Mouse (Mus musculus) thymus, adult 2 months (tissue): ENCODE data around the gene Fry. TPM values are rescaled to one million over a fixed set of nuclear protein-coding genes. Genes with fewer than 3 reads are reported as not detected.
A peak's percentile ranks its signal among the peaks of the same experiment; 100 is the strongest.

ENCODE experiments used
- DNase-seq: peaks from one replicate; pipeline ENCODE4 v3.0.0; 2021
- H3K27ac ChIP-seq: fragments of 200-500 bp; 2 replicates; pipeline ENCODE4 v1.5.1; 2012; ENCODE audit warnings: low read length, control low read depth; ENCODE audit not compliant: control insufficient read depth, insufficient read depth
- H3K27me3 ChIP-seq: fragments of 200-500 bp; 2 replicates; pipeline ENCODE4 v1.6.1; 2012; ENCODE audit warnings: mild to moderate bottlenecking, low read length, moderate library complexity, mixed read lengths; ENCODE audit not compliant: control insufficient read depth, insufficient read depth
- H3K36me3 ChIP-seq: fragments of 200-500 bp; 2 replicates; pipeline ENCODE4 v1.6.1; 2012; ENCODE audit warnings: mild to moderate bottlenecking, low read length, moderate library complexity; ENCODE audit not compliant: control insufficient read depth, insufficient read depth
- H3K4me1 ChIP-seq: fragments of 200-500 bp; replicated peaks from 2 replicates; pipeline ENCODE4 v1.6.1; 2012; ENCODE audit warnings: low read length; ENCODE audit not compliant: control insufficient read depth, insufficient read depth
- H3K4me3 ChIP-seq: fragments of 200-500 bp; 2 replicates; pipeline ENCODE4 v1.5.1; 2012; ENCODE audit warnings: mild to moderate bottlenecking, low read length, control low read depth, moderate library complexity; ENCODE audit not compliant: control insufficient read depth, insufficient read depth
- CTCF ChIP-seq: fragments of 200-500 bp; IDR thresholded peaks from 2 replicates; pipeline ENCODE4 v1.5.1; 2012; ENCODE audit warnings: mild to moderate bottlenecking, control low read depth, low read length, moderate library complexity, borderline replicate concordance; ENCODE audit not compliant: control insufficient read depth, poor library complexity, insufficient read depth; ENCODE audit errors: extremely low read depth
- POLR2A ChIP-seq: fragments of 200-500 bp; IDR thresholded peaks from 2 replicates; pipeline ENCODE4 v1.6.1; 2012; ENCODE audit warnings: mild to moderate bottlenecking, low read length, control low read depth, moderate library complexity; ENCODE audit not compliant: control insufficient read depth, poor library complexity, insufficient read depth; ENCODE audit errors: extremely low read depth
- WGBS: fragments of 180-500 bp; shearing (Covaris S2); methylation state at CpG from one replicate; pipeline ENCODE4 v1.1.7; 2018; 5-methylcytosine and 5-hydroxymethylcytosine counted together
- polyA plus RNA-seq: library from polyadenylated mRNA; depleted of rRNA; stranded (reverse); fragments of >200 nt; gene quantifications from 2 replicates; pipeline ENCODE4 v1.2.3, GENCODE M21; 2012

Fry gene
- polyA plus RNA-seq, 1 experiment = 9.8 TPM

DNA sequence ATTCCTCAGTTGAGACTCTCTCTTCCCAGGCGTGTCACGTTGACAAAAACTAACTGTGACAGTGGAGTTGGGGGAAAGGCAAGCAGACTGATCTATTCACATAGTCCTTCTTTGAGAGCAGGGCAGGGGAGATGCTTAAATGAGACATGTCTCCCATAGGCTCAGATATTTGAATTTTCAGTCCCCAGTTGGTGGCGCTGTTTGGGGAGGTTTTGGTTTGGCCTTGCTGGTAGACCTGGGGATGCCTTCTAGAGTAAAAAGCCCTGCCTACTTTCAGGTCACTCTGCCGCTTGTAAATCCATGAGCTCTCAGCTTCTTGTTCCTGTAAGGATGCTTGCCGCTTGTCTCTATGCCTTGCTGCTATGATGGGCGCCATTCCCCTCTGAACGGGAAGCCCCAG is 163.6 kb downstream of the Fry start:
- Histone ChIP-seq H3K4me3 (no peak overlapping the region), H3K27me3 (no peaks in the 10 kb centered on the region), H3K36me3 (no peaks in the 10 kb centered on the region), H3K27ac (no peak overlapping the region), H3K4me1 (no peaks in the 10 kb centered on the region)
- DNase-seq = no peak
- WGBS = 87% methylated on average over 7 of the region's 7 CpGs
- TF ChIP-seq POLR2A (no peak), CTCF (no peak)

DNA sequence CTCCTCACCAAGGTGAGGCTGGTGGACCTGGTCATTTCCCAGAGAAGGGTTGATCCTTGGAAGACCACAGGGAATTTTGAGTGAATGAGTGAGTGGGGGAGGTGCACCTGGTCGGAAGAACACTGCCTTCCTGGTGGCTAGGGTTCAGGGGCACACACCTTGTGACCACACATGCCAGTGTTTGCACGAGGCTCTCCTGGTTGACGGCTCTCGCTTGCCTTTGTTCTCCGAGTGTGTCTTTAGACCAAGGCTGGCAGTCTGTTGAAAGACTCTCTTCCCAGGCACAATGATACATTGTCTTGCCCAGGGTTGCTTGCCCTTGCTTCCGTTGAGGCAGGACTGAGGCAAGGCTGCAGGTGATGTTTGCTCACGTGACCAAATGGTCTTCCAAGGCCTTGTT is 169.5 kb downstream of the Fry start:
- H3K36me3 ChIP-seq = no peaks in the 10 kb centered on the region
- H3K4me3 ChIP-seq = no peak overlapping the region
- H3K4me1 ChIP-seq = no peaks in the 10 kb centered on the region
- 96% methylated on average over 7 of the region's 7 CpGs for WGBS
- H3K27me3 ChIP-seq = no peaks in the 10 kb centered on the region
- TF ChIP-seq CTCF = no peak
- no peak for TF ChIP-seq POLR2A
- H3K27ac ChIP-seq = no peak overlapping the region
- DNase-seq = no peak

DNA sequence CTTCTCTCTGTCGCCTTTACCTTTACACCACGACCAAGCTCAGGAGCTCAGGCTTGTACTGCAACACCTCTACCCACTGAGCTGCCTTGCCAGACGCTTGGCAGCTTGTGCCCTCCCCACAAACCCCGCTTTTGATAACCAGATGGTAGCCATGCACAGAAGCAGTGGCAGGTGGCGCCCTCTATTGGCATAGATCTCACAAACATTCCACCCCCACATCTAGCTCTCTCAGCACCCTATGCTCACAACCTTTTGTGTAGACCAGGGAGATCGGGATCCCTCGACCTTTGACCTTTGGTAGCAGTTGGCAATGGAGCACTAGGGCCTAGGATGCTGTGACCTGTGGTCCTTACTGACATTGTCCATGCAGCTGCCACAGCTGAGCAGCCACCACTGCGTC is 171.2 kb downstream of the Fry start:
- Histone ChIP-seq H3K36me3 (no peaks in the 10 kb centered on the region), H3K4me3 (no peak overlapping the region), H3K27me3 (no peaks in the 10 kb centered on the region), H3K27ac (no peak overlapping the region), H3K4me1 (no peaks in the 10 kb centered on the region)
- TF ChIP-seq CTCF (no peak), POLR2A (no peak)
- peak; percentile 4 for DNase-seq
- WGBS = 78% methylated on average over 8 of the region's 8 CpGs

DNA sequence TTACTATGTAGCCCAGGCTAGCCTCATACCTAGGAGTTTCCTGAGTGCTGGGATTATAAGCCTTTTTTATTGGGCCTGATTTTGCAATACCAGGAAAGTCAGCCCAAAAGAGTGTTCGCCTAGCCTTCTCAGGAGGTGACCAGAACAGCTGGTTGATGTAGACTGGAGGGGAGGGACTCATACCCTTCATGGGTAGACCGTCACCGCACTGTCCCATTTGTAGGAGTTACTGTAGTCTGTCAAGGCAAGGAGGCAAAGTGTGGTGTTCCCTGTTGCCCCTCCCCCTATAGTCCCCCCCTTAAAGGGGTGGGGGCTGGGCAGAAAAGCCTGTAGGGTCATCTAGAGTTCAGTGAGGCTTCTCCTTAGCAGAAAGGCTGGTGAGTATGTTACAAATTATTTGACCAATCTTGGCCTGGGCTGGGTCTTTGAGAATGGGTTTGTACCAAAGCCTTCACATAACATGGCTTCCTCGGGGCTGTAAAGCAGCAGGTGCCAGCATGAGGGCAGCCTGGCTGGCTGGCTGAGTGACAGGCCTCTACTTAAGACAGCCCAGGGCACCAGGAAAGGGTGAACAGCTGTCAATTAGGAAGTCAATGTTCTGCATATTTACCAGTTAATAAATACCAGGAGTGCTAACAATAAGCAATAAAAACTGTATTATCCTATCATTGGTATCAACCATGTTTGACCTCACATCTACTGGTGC is 172.2 kb downstream of the Fry start:
- Histone ChIP-seq H3K27ac (no peak overlapping the region), H3K36me3 (no peaks in the 10 kb centered on the region)

DNA sequence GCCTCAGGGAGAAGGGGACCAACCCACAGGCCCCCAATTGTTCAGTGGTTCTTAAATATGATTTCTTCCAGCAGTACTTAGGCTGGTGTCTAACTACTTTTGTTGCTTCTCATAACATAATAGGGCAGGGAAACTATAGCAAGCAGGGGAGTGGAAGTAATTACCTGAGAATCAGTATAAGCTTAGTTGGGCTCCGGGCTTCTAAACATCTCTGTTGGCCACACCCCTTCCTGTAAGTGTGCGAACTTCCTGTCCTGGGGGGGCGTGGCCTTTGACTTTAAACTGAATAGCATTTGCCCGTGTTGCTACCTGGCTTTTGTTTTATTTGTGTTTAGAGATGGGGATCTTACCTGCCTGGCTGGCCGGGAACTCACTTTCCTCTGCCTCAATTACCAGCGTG is 172.8 kb downstream of the Fry start:
- Histone ChIP-seq H3K27me3 (no peaks in the 10 kb centered on the region), H3K27ac (no peak overlapping the region), H3K4me1 (no peaks in the 10 kb centered on the region; the same call in 1 of the 2 replicates), H3K4me3 (no peak overlapping the region), H3K36me3 (no peaks in the 10 kb centered on the region)
- WGBS = 77% methylated on average over 6 of the region's 6 CpGs
- TF ChIP-seq POLR2A (no peak), CTCF (no peak)
- no peak for DNase-seq

More for the DNA sequence above, 172.2 kb downstream of the Fry start:
- no peaks in the 10 kb centered on the region; the same call in 1 of the 2 replicates for H3K4me1 ChIP-seq
- TF ChIP-seq POLR2A = no peak
- TF ChIP-seq CTCF = no peak
- WGBS = 92% methylated on average over 4 of the region's 4 CpGs
- no peaks in the 10 kb centered on the region for H3K27me3 ChIP-seq
- no peak for DNase-seq
- no peak overlapping the region for H3K4me3 ChIP-seq

DNA sequence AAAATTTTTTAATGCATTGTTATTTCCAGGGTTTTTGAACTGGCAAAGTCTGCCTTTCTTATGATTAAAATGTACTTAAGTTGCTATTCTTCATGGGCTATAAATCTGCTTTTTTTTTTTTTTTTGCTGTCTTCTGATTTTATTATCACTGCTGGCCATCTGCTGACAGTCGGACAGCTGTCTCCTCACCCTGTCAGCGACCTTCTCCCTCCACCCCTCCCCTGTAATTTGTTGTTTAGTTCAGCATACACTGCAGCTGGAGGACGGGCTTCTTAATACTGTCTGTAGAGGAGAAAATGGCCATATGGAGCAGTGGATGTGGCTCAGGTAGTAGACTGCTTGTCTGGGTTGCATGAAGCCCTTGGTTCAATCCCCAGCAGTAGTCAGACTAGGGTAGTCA is 173.7 kb downstream of the Fry start:
- H3K27ac ChIP-seq = no peak overlapping the region
- H3K36me3 ChIP-seq = no peaks in the 10 kb centered on the region
- no peak overlapping the region for H3K4me3 ChIP-seq
- 60% methylated on average over 3 of the region's 3 CpGs for WGBS
- DNase-seq = no peak
- no peak for TF ChIP-seq POLR2A
- TF ChIP-seq CTCF = no peak
- H3K27me3 ChIP-seq = no peaks in the 10 kb centered on the region
- H3K4me1 ChIP-seq = no peaks in the 10 kb centered on the region; the same call in 1 of the 2 replicates
